Mouse (Mus musculus): ENCODE measurements around the gene Gm32742. TPM values are rescaled to one million over a fixed set of nuclear protein-coding genes. Genes with fewer than 3 reads are reported as not detected.

Gm32742 gene
- polyA plus RNA-seq, 1 experiment = not detected

DNA sequence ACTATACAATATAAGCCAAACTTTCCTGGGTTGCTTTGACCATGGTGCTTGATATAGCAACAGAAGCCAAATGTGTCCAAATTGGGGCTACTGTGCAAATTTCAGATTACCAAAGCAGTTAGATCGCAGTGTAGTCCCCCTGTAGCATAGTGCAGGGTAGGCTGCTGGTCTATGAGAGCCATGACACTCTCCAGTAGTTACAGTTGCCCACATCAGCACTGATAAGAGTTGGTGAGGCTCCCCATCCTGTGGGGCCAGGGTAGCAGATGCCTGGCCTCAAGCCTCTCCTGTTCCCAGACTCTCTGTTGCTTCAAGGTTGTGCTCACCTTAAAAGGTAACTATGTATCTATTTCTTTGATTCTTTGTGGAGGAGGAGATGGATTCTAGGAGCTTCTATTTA is 27.5 kb downstream of the Gm32742 start:
- peaks cover 12% of the 10 kb centered on the region for H3K4me1 ChIP-seq (ENCODE audit: control insufficient read depth)
- no peaks in the 10 kb centered on the region for H3K36me3 ChIP-seq (ENCODE audit: control insufficient read depth)
- no peaks in the 10 kb centered on the region for H3K9me3 ChIP-seq (ENCODE audit: control insufficient read depth, low read length)
- no peak for TF ChIP-seq GATA1 (IDR thresholded peaks at IDR 0.05; ENCODE audit: low read length)
- TF ChIP-seq TAL1 (IDR thresholded peaks at IDR 0.05; ENCODE audit: low read length) = no peak
- H3K27me3 ChIP-seq (ENCODE audit: control insufficient read depth) = no peaks in the 10 kb centered on the region
- no peak overlapping the region for H3K4me3 ChIP-seq (replicated peaks)

DNA sequence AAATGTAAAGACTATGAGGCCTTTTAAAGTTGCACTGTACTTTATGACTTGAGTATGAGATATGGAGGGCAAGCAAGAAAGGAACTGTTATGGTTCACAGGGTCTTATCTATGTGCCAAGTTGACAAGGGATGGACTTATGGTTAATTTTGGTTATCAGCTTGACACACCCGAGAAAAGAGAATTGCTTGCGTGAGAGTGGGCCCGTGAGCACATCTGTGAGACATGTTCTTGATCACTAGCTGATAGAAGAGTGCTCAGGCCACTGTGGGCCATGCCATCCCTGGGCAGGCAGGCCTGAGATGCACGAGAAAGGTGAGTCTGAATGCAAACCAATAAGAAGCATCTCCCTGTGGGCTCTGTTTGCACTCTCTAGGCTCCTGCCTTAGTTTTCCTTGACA is 27.9 kb downstream of the Gm32742 start:
- H3K27me3 ChIP-seq (ENCODE audit: control insufficient read depth) = no peaks in the 10 kb centered on the region
- H3K4me1 ChIP-seq (ENCODE audit: control insufficient read depth) = peaks cover 12% of the 10 kb centered on the region
- TF ChIP-seq GATA1 (IDR thresholded peaks at IDR 0.05; ENCODE audit: low read length) (no peak), TAL1 (IDR thresholded peaks at IDR 0.05; ENCODE audit: low read length) (no peak)
- H3K9me3 ChIP-seq (ENCODE audit: control insufficient read depth, low read length) = no peaks in the 10 kb centered on the region
- no peak overlapping the region for H3K4me3 ChIP-seq (replicated peaks)
- H3K36me3 ChIP-seq (ENCODE audit: control insufficient read depth) = no peaks in the 10 kb centered on the region

DNA sequence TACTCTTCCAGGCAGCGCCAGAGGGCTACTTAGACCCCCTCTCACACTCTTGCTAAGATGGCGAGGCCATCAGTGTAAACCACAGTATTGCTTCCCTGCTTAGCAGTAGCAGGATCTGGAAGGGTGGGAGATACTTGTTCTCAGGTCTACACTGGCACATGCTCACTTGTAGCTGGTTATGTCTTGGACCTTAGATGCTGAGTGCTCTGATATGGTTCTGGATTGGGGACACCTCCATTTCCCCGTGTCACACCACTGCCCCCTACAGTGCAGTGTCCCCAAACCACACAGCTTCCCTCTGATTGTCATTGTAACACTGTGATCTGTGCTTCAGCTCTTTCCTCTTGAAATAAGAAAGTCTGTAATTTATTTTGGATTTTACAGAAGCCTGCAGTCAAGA is 28.3 kb downstream of the Gm32742 start:
- no peaks in the 10 kb centered on the region for H3K9me3 ChIP-seq (ENCODE audit: control insufficient read depth, low read length)
- TF ChIP-seq TAL1 (IDR thresholded peaks at IDR 0.05; ENCODE audit: low read length) = no peak
- no peak for TF ChIP-seq GATA1 (IDR thresholded peaks at IDR 0.05; ENCODE audit: low read length)
- peaks cover 12% of the 10 kb centered on the region for H3K4me1 ChIP-seq (ENCODE audit: control insufficient read depth)
- no peaks in the 10 kb centered on the region for H3K36me3 ChIP-seq (ENCODE audit: control insufficient read depth)
- no peak overlapping the region for H3K4me3 ChIP-seq (replicated peaks)
- no peaks in the 10 kb centered on the region for H3K27me3 ChIP-seq (ENCODE audit: control insufficient read depth)

DNA sequence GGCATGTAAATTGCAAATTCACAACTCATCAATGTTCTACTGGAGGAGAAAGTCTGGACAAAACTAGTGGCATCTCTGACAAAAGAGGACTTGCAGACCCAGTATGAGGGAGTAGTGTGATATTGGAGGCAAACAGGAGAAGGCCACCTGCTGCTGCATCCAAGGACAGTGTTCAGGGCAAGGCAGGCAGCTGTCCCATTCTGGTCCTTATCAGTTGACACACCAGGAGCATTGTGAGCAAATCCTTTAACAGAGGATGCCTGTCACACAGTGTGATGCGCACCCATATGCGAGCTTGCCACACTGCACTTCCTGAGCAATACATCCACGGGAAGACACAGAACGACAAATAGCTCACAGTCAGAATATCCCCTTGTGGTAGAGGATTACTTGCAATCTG is 50.5 kb downstream of the Gm32742 start:
- peaks cover 2% of the 10 kb centered on the region; the same call in 1 of the 2 replicates for H3K27me3 ChIP-seq (ENCODE audit: control insufficient read depth)
- H3K4me1 ChIP-seq (ENCODE audit: control insufficient read depth) = no peaks in the 10 kb centered on the region
- no peak overlapping the region for H3K4me3 ChIP-seq (replicated peaks)
- no peaks in the 10 kb centered on the region for H3K36me3 ChIP-seq (ENCODE audit: control insufficient read depth)
- H3K9me3 ChIP-seq (ENCODE audit: control insufficient read depth, low read length) = no peaks in the 10 kb centered on the region
- TF ChIP-seq GATA1 (IDR thresholded peaks at IDR 0.05; ENCODE audit: low read length) (no peak), TAL1 (IDR thresholded peaks at IDR 0.05; ENCODE audit: low read length) (no peak)

DNA sequence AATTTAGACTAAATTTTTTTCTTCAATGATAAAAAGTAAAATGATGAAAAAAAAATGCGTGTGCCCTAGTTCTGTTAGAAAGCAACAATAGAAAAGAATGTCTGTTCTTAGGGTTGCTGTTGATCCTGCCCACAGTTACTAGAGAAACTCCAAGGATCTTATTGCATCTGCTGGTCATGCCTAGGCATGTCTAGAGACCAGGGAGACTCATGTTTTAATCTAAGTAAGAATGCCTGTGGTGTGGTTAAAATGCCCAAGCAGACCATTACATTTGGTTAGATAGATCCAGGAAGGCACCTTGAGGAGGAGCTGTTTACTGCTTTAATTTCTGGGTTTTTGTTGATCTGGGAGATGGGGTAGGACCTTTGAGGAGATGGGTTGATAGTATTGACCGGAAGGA is 59.6 kb downstream of the Gm32742 start:
- Histone ChIP-seq H3K9me3 (ENCODE audit: control insufficient read depth, low read length) (peaks cover 2% of the 10 kb centered on the region; the same call in 1 of the 2 replicates), H3K27me3 (ENCODE audit: control insufficient read depth) (peaks cover 63% of the 10 kb centered on the region), H3K36me3 (ENCODE audit: control insufficient read depth) (no peaks in the 10 kb centered on the region), H3K4me1 (ENCODE audit: control insufficient read depth) (no peaks in the 10 kb centered on the region), H3K4me3 (replicated peaks) (no peak overlapping the region)
- TF ChIP-seq TAL1 (IDR thresholded peaks at IDR 0.05; ENCODE audit: low read length) = no peak
- no peak for TF ChIP-seq GATA1 (IDR thresholded peaks at IDR 0.05; ENCODE audit: low read length)

DNA sequence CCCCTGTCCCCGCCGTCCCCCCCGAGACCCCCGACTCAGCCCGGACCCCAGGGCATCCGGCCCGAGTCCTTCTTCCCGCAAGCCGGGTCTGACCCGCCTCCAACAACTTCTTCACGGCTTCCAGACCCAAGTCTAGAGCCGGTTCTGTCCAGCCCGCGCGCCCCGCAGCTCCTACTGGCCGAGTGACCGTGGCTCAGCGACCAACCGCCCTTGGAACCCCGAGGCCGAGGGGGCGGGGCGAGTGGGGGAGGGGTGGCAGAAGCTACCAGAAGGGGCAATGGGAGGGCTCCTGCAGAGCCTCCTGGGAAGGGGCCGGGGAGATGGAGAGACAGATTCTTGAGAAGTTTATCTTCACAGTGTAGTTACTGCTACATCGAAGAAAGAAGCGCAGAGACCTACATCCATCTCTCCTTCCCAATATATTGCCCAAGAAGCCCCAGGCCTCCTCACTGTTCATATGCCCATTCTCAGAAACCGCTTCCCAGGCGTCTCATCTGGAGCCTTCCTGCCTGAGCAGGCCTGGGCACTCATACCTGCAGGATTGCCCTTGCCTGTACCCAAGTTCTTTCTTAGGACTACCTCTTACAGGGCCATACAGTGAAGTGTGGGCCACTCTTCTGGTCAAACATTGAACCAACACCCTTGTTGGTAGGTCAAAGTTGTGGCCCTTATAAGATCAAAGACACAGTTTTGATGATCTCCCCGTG is 61.4 kb downstream of the Gm32742 start:
- Histone ChIP-seq H3K36me3 (ENCODE audit: control insufficient read depth) (no peaks in the 10 kb centered on the region), H3K4me1 (ENCODE audit: control insufficient read depth) (no peaks in the 10 kb centered on the region), H3K4me3 (replicated peaks) (no peak overlapping the region), H3K9me3 (ENCODE audit: control insufficient read depth, low read length) (peaks cover 2% of the 10 kb centered on the region; the same call in 1 of the 2 replicates), H3K27me3 (ENCODE audit: control insufficient read depth) (peaks cover 74% of the 10 kb centered on the region)
- TF ChIP-seq GATA1 (IDR thresholded peaks at IDR 0.05; ENCODE audit: low read length) (no peak), TAL1 (IDR thresholded peaks at IDR 0.05; ENCODE audit: low read length) (no peak)

DNA sequence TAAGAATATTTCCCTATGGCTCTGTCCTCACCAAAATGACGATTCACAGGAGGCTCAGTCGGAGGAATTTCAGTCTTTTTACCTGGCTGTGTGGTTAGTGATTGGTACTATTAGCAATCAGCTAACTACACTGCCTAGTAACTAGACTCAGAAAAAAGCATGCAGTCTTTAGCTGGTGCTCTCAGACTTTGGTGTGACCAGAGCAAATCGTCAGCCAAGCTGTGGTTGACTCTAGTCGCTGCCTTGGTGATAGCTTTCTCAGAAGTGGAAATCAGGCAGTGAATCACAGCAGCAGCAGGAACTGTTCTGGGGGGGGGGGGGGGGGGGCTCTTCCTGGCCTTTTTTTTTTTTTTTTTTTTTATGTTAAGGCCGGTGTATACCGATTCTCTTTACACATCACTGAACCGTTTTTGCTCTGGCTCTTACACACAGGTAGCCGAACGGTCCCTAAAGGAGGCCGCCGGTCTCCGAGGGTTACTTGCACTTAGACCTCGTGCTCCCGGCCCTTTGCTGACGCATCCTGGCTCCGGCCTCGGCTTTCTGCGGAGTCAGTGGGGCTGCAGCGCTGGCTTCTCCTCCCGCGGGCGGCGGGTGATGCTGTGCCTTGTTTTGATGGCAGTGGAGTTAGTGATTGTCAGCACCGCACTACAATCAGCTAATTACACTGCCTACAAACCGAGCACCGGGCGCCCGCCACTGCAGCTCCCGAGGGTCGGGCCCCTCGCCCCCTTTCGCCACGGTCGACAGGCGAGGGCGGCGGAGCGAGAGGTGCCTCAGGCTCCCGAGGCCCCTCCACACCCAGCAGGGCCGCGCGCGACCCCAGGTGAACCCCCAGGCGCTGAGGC is 62.1 kb downstream of the Gm32742 start:
- no peaks in the 10 kb centered on the region for H3K4me1 ChIP-seq (ENCODE audit: control insufficient read depth)
- TF ChIP-seq TAL1 (IDR thresholded peaks at IDR 0.05; ENCODE audit: low read length) = no peak
- TF ChIP-seq GATA1 (IDR thresholded peaks at IDR 0.05; ENCODE audit: low read length) = no peak
- peak overlapping the region; percentile 4 for H3K4me3 ChIP-seq (replicated peaks)
- peaks cover 2% of the 10 kb centered on the region; the same call in 1 of the 2 replicates for H3K9me3 ChIP-seq (ENCODE audit: control insufficient read depth, low read length)
- no peaks in the 10 kb centered on the region for H3K36me3 ChIP-seq (ENCODE audit: control insufficient read depth)
- peaks cover 76% of the 10 kb centered on the region for H3K27me3 ChIP-seq (ENCODE audit: control insufficient read depth)

DNA sequence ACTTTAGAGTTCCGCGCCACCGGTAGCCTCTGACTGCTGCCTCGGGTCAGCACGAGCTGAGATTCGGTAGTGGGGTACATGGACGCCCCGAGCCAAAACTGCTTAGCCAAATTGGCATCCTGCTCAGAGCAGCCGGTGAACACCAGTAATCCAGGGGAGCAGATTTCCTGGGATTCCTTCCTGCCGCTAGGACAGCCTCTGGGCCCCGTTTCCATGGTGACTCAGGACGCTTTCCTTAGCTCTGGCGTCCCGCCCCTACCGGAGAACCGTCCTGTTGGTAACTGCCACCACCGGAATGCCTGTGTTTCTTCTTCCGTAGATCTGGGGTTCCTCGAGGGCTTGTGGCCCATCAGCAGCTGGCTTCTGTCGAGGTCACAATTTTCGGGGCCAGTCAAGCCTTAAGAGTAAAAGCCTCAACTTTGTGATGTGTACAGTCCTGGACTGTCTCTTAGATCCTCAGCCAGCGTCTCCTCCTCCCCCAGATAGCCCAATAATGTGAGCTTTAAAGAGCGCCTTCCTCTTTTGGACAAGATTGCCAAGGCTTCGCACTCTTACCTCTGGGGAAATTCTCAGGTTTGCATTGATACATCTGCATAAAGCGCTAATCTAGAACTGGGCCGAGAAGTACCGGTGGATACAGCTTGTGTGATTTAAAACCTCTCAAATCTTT is 63.4 kb downstream of the Gm32742 start, which contains the start of gene 4833427G06Rik:
4833427G06Rik (minus strand) TSS at position 323 of the 670 bp plus-strand sequence.
- Histone ChIP-seq H3K36me3 (ENCODE audit: control insufficient read depth) (no peaks in the 10 kb centered on the region), H3K27me3 (ENCODE audit: control insufficient read depth) (peaks cover 66% of the 10 kb centered on the region), H3K9me3 (ENCODE audit: control insufficient read depth, low read length) (peaks cover 2% of the 10 kb centered on the region; the same call in 1 of the 2 replicates), H3K4me3 (replicated peaks) (no peak within 1 kb of the TSS), H3K4me1 (ENCODE audit: control insufficient read depth) (no peaks in the 10 kb centered on the region)
- TF ChIP-seq TAL1 (IDR thresholded peaks at IDR 0.05; ENCODE audit: low read length) = no peak
- TF ChIP-seq GATA1 (IDR thresholded peaks at IDR 0.05; ENCODE audit: low read length) = no peak

DNA sequence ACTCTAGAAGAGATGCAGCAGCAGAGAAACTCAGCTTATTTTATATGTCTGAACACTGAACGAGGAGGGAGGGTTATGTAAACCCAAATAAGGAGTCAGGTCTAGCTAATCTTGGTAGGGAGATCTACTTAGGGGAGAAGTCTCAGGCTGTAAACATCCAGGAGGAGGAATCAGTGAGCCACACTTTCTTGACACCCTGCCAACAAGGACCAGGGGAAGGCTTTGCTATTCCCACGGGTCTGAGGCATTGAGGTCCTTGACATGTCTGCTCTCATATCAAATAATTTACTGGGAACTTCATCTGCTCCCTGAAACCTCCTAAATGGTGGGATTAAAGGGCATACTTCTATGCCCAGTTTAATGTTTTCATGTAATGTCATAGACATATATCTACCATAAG is 69.0 kb downstream of the Gm32742 start:
- TF ChIP-seq GATA1 (IDR thresholded peaks at IDR 0.05; ENCODE audit: low read length) = no peak
- no peak for TF ChIP-seq TAL1 (IDR thresholded peaks at IDR 0.05; ENCODE audit: low read length)
- peaks cover 29% of the 10 kb centered on the region for H3K27me3 ChIP-seq (ENCODE audit: control insufficient read depth)
- H3K4me3 ChIP-seq (replicated peaks) = no peak overlapping the region
- peaks cover 5% of the 10 kb centered on the region for H3K4me1 ChIP-seq (ENCODE audit: control insufficient read depth)
- no peaks in the 10 kb centered on the region for H3K36me3 ChIP-seq (ENCODE audit: control insufficient read depth)
- H3K9me3 ChIP-seq (ENCODE audit: control insufficient read depth, low read length) = no peaks in the 10 kb centered on the region

Measured in erythroblast, embryonic 14.5 days (primary cell).